Mouse (Mus musculus): ENCODE results near the gene Nme3.

GRCm38 (mm10) chr17:24878531-24878930, 17.8 kb upstream of the Nme3 start:
- TF ChIP-seq CTCF (IDR thresholded peaks at IDR 0.05; ENCODE audit: borderline replicate concordance, control insufficient read depth, extremely low read depth, insufficient read depth, low read length, poor library complexity) (no peak), POLR2A (IDR thresholded peaks at IDR 0.05; ENCODE audit: control insufficient read depth, extremely low read depth, insufficient read depth, low read length, poor library complexity) (no peak)
